Mouse (Mus musculus): ENCODE measurements at regions not wholly inside any gene's neighbourhood (a gene's known extent, or its start where the extent isn't known, plus 50 kb on each side); places are given as distances from the start of the nearest gene placed in this dataset.

DNA sequence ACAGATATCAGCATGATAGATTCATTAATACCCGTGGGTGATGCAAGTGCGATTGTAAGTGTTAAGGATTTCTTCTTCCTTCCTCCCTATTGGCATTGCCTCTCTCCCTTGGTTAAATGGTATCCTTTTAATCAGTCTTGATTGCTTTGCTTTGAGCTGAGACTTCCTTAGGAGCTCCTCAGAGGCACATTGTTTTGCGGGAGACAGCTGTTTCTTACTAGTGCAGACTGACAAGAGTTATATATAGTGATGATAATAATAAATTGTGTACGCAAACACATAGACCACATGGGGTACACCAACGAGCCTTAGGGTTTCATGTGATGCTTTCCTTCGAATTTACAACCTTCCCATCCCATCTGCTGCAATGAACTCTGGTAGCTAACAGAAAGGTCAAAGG is 102.0 kb upstream of the March11 start:
- WGBS = 58% methylated on average over 6 of the region's 6 CpGs

DNA sequence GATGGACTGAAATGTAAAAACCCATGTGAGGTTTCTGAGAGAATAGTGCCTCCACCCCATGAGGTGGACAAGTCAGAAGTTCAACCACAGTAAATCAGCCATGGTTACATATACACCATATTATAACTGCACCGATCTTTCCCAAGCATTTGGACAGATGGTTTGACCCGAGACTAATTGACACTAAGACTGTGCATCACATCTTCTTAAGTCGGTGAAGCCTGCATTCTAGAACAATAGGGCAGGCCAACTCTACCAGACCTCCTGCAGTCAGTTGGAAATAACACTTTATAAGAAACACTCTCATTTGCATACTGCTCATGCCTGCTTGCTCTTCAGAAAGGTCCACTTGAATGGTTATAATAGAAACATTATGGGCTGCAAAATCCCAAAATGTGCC is 88.0 kb upstream of the March11 start:
- ATAC-seq (ENCODE audit: insufficient read depth, low FRiP score, low TSS enrichment) = peak; percentile 67

More for the DNA sequence above, 102.0 kb upstream of the March11 start:
- no peak for DNase-seq (ENCODE audit: low spot score)
- H3K9me3 ChIP-seq (ENCODE audit: control insufficient read depth, low read length) = no peaks in the 10 kb centered on the region
- H3K4me2 ChIP-seq (ENCODE audit: low read depth) = no peak overlapping the region
- no peak overlapping the region for H3K27ac ChIP-seq (ENCODE audit: low read depth, low read length)
- no peak overlapping the region for H3K9ac ChIP-seq (ENCODE audit: low read length)
- no peak for ATAC-seq (ENCODE audit: insufficient read depth, low FRiP score, low TSS enrichment)
- no peaks in the 10 kb centered on the region for H3K27me3 ChIP-seq (ENCODE audit: control insufficient read depth, insufficient read depth, low read length)
- H3K4me1 ChIP-seq (ENCODE audit: control insufficient read depth, insufficient read depth, low read length) = no peaks in the 10 kb centered on the region
- no peaks in the 10 kb centered on the region for H3K36me3 ChIP-seq (ENCODE audit: control insufficient read depth, insufficient read depth, low read length)
- H3K4me3 ChIP-seq (ENCODE audit: low read depth, low read length) = no peak overlapping the region

DNA sequence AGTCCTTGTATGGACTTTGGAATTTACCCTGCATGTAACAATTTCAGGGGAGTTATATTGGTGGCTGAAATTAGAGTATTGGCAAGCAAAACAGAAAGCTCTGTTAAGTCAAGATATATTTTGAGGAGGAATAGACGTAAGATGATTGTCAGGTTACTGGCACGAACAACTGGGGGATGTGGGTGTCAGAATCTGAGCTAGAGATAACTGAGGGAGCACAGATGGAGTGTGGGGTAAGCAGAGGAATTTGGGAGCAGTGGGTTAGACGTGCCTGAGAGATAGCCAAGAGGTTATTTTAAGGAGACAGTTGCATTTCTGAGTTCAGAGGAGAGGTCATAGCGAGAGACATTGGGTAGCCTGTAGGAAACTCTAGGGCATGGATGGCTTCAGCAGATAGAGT is 80.2 kb upstream of the March11 start:
- no peak overlapping the region for H3K4me2 ChIP-seq (ENCODE audit: low read depth)
- WGBS = 87% methylated on average over 4 of the region's 4 CpGs
- H3K9me3 ChIP-seq (ENCODE audit: control insufficient read depth, low read length) = no peaks in the 10 kb centered on the region
- no peaks in the 10 kb centered on the region for H3K27me3 ChIP-seq (ENCODE audit: control insufficient read depth, insufficient read depth, low read length)
- ATAC-seq (ENCODE audit: insufficient read depth, low FRiP score, low TSS enrichment) (no peak), DNase-seq (ENCODE audit: low spot score) (no peak)
- no peak overlapping the region for H3K4me3 ChIP-seq (ENCODE audit: low read depth, low read length)
- no peak overlapping the region for H3K27ac ChIP-seq (ENCODE audit: low read depth, low read length)
- no peaks in the 10 kb centered on the region for H3K4me1 ChIP-seq (ENCODE audit: control insufficient read depth, insufficient read depth, low read length)
- H3K9ac ChIP-seq (ENCODE audit: low read length) = no peak overlapping the region
- no peaks in the 10 kb centered on the region for H3K36me3 ChIP-seq (ENCODE audit: control insufficient read depth, insufficient read depth, low read length)

More for the DNA sequence above, 88.0 kb upstream of the March11 start:
- H3K9me3 ChIP-seq (ENCODE audit: control insufficient read depth, low read length) = no peaks in the 10 kb centered on the region
- DNase-seq (ENCODE audit: low spot score) = peak; percentile 11
- H3K4me1 ChIP-seq (ENCODE audit: control insufficient read depth, insufficient read depth, low read length) = no peaks in the 10 kb centered on the region
- no peaks in the 10 kb centered on the region for H3K27me3 ChIP-seq (ENCODE audit: control insufficient read depth, insufficient read depth, low read length)
- H3K4me3 ChIP-seq (ENCODE audit: low read depth, low read length) = no peak overlapping the region
- H3K27ac ChIP-seq (ENCODE audit: low read depth, low read length) = no peak overlapping the region
- no peak overlapping the region for H3K9ac ChIP-seq (ENCODE audit: low read length)
- H3K4me2 ChIP-seq (ENCODE audit: low read depth) = no peak overlapping the region
- H3K36me3 ChIP-seq (ENCODE audit: control insufficient read depth, insufficient read depth, low read length) = no peaks in the 10 kb centered on the region
- WGBS = 42% methylated on average over 3 of the region's 3 CpGs
